Mouse (Mus musculus) liver, adult 2 months (tissue): ENCODE measurements around the gene Pih1d2.

Experiments
- CTCF ChIP-seq: fragments of 200-500 bp; IDR thresholded peaks from 2 replicates; pipeline ENCODE4 v1.5.1; 2011; ENCODE audit warnings: low read depth, low read length, control low read depth
- POLR2A ChIP-seq: fragments of 200-500 bp; IDR thresholded peaks from 2 replicates; pipeline ENCODE4 v1.6.1; 2011; ENCODE audit warnings: low read length, control low read depth; ENCODE audit not compliant: insufficient read depth; ENCODE audit errors: extremely low read depth

GRCm38 (mm10) chr9:50585145-50585818, 31.8 kb upstream of the Pih1d2 start:
- TF ChIP-seq CTCF, result no peak
- no peak for TF ChIP-seq POLR2A
